Mouse (Mus musculus): ENCODE data around the gene Mgme1. TPM values are rescaled to one million over a fixed set of nuclear protein-coding genes. Genes with fewer than 3 reads are reported as not detected.
A peak's percentile ranks its signal among the peaks of the same experiment; 100 is the strongest.

The Mgme1 gene
- polyA plus RNA-seq, 1 experiment from 2014 or later = 22.6 TPM

- no peak for ATAC-seq (ENCODE audit: low read depth)
- no peaks in the 10 kb centered on the region for H3K4me1 ChIP-seq (replicated peaks; ENCODE audit: control insufficient read depth, insufficient read depth, low read length)
- no peak overlapping the region for H3K27ac ChIP-seq (ENCODE audit: low read length)
- peaks cover 1% of the 10 kb centered on the region for H3K27me3 ChIP-seq (ENCODE audit: control insufficient read depth, insufficient read depth, low read depth, low read length)
- 71% methylated on average over 3 of the region's 3 CpGs for WGBS
- no peak overlapping the region for H3K4me2 ChIP-seq (ENCODE audit: low read depth, low read length)
- no peak overlapping the region for H3K9ac ChIP-seq (ENCODE audit: low read length)
- H3K36me3 ChIP-seq (ENCODE audit: control insufficient read depth, insufficient read depth, low read length) = no peaks in the 10 kb centered on the region
- no peaks in the 10 kb centered on the region for H3K9me3 ChIP-seq (ENCODE audit: control insufficient read depth, low read length)
- H3K4me3 ChIP-seq (ENCODE audit: low read length) = no peak overlapping the region
Observed at GRCm38 (mm10) chr2:144324218-144324617, 53.8 kb downstream of the Mgme1 start.

DNA sequence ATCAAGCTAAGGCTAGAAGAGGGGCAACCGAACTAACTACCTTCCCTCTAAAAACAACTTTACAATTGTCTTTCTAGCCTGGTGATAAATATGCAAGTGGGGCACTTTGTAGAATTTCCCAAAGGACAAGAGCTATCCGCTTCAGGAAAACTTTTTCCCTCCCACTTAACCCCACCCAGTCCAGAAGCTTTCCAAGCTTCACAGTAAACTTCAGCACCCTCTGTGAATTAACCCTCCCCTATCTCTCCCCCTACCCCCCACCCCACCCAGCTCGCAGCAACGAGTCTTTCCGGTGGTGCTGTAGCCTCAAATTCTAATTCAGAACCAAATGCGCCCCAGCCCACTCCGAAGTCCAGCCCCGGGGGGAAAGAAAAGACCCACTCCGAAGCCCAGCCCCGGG is 59.0 kb downstream of the Mgme1 start:
- peak overlapping the region; percentile 97 for H3K4me2 ChIP-seq (ENCODE audit: low read depth, low read length)
- peak overlapping the region; percentile 62 for H3K4me3 ChIP-seq (ENCODE audit: low read length)
- H3K36me3 ChIP-seq (ENCODE audit: control insufficient read depth, insufficient read depth, low read length) = no peaks in the 10 kb centered on the region
- 3% methylated on average over 7 of the region's 10 CpGs for WGBS
- H3K4me1 ChIP-seq (replicated peaks; ENCODE audit: control insufficient read depth, insufficient read depth, low read length) = peaks cover 18% of the 10 kb centered on the region
- no peaks in the 10 kb centered on the region for H3K9me3 ChIP-seq (ENCODE audit: control insufficient read depth, low read length)
- 0 out of 2 replicates have a peak overlapping the region, but pooled peaks have one; percentile 4 for H3K9ac ChIP-seq (ENCODE audit: low read length)
- H3K27ac ChIP-seq (ENCODE audit: low read length) = no peak overlapping the region
- no peak for ATAC-seq (ENCODE audit: low read depth)
- H3K27me3 ChIP-seq (ENCODE audit: control insufficient read depth, insufficient read depth, low read depth, low read length) = peaks cover 38% of the 10 kb centered on the region

DNA sequence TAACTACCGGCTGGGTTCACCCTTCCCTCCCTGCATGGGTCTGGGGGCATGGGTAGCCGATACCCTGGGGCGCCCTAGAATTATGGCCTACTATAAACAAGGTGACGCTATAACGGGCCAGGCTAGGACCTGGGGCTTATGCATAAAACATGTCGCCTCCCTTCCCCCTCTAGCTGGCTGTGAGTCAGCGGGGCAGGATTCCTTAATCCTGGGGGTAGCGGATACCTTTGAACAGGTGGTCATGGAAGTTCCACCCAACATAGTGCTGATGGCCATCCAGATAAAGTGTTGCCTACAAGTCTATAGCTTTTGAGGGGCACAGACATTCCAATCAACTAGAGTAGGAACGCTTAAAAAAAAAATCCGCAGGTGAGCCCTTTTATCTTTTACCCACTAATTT is 59.5 kb downstream of the Mgme1 start:
- no peak overlapping the region for H3K27ac ChIP-seq (ENCODE audit: low read length)
- peaks cover 42% of the 10 kb centered on the region for H3K27me3 ChIP-seq (ENCODE audit: control insufficient read depth, insufficient read depth, low read depth, low read length)
- H3K4me1 ChIP-seq (replicated peaks; ENCODE audit: control insufficient read depth, insufficient read depth, low read length) = peaks cover 18% of the 10 kb centered on the region
- H3K9me3 ChIP-seq (ENCODE audit: control insufficient read depth, low read length) = no peaks in the 10 kb centered on the region
- H3K4me3 ChIP-seq (ENCODE audit: low read length) = peak overlapping the region; percentile 62
- 5% methylated on average over 10 of the region's 10 CpGs for WGBS
- no peak for ATAC-seq (ENCODE audit: low read depth)
- no peaks in the 10 kb centered on the region for H3K36me3 ChIP-seq (ENCODE audit: control insufficient read depth, insufficient read depth, low read length)
- peak overlapping the region; percentile 97 for H3K4me2 ChIP-seq (ENCODE audit: low read depth, low read length)
- H3K9ac ChIP-seq (ENCODE audit: low read length) = 0 out of 2 replicates have a peak overlapping the region, but pooled peaks have one; percentile 4

DNA sequence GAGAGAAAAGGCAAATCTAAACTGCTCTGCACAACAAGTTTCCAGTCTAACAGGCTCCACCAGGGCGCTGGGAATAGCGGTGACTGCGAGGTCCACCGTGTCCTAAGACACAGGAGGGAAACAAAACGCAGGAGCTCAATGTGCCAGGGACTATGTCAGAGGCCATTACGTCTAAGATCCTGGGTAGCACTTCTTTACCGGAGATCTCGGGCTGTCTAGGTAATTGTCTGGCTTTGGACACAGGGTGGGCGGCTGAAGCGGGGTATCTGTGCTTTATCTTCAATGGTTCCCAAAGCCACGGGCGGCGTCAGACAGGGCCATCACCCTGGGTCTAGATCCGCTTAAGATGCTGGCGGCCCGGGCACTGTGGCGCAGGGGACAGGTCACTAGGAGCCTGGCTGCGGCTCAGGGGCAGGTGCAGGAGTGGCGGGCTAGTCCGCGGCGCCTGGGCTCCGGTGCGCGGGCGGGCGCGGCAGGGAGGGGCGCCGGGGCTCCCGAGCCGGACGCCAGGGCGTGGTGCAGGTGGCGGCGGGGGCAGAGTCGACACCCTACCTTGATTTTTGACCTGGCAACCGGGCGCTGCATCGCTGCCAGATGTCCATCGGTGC is 60.0 kb downstream of the Mgme1 start:
- no peaks in the 10 kb centered on the region for H3K9me3 ChIP-seq (ENCODE audit: control insufficient read depth, low read length)
- H3K9ac ChIP-seq (ENCODE audit: low read length) = peak overlapping the region; percentile 66
- H3K27ac ChIP-seq (ENCODE audit: low read length) = no peak overlapping the region
- peak overlapping the region; percentile 97 for H3K4me2 ChIP-seq (ENCODE audit: low read depth, low read length)
- 3% methylated on average over 24 of the region's 41 CpGs for WGBS
- no peaks in the 10 kb centered on the region for H3K36me3 ChIP-seq (ENCODE audit: control insufficient read depth, insufficient read depth, low read length)
- peak; percentile 20 for ATAC-seq (ENCODE audit: low read depth)
- peaks cover 18% of the 10 kb centered on the region for H3K4me1 ChIP-seq (replicated peaks; ENCODE audit: control insufficient read depth, insufficient read depth, low read length)
- H3K27me3 ChIP-seq (ENCODE audit: control insufficient read depth, insufficient read depth, low read depth, low read length) = peaks cover 43% of the 10 kb centered on the region
- peak overlapping the region; percentile 62 for H3K4me3 ChIP-seq (ENCODE audit: low read length)

Other genes starting within 250 kb of the Mgme1 start
- not detected in 2 replicates for gene Banf2, start 237.6 kb upstream of the Mgme1 start, polyA plus RNA-seq (2015; fragmentation: Nextera tagmentation; extraction: Ambion mirVana)
- 101 and 103 TPM in 2 replicates for gene Snx5, start 243 bp downstream of the Mgme1 start, polyA plus RNA-seq (2015; fragmentation: Nextera tagmentation; extraction: Ambion mirVana)
- gene Ovol2, start 61.5 kb downstream of the Mgme1 start, polyA plus RNA-seq (2015; fragmentation: Nextera tagmentation; extraction: Ambion mirVana) = 3.7 and 4.1 TPM in 2 replicates
- 36.4 and 36.9 TPM in 2 replicates for gene Kat14, start 98.3 kb downstream of the Mgme1 start, polyA plus RNA-seq (2015; fragmentation: Nextera tagmentation; extraction: Ambion mirVana)
- 2.4 and 4.1 TPM in 2 replicates for gene Pet117, start 98.3 kb downstream of the Mgme1 start, polyA plus RNA-seq (2015; fragmentation: Nextera tagmentation; extraction: Ambion mirVana)